Mouse (Mus musculus) heart, adult 2 months (tissue): ENCODE results near the gene Cisd3.

Experiments
- CTCF ChIP-seq: fragments of 200-600 bp; IDR thresholded peaks from 2 replicates; pipeline ENCODE4 v1.8.1; 2022; ENCODE audit warnings: antibody characterized with exemption, mild to moderate bottlenecking, moderate library complexity
- EP300 ChIP-seq: fragments of 200-500 bp; IDR thresholded peaks from 2 replicates; pipeline ENCODE4 v1.6.1; 2011; ENCODE audit warnings: low read depth, low read length, control low read depth; ENCODE audit not compliant: insufficient read depth
- POLR2A ChIP-seq: fragments of 200-500 bp; IDR thresholded peaks from 2 replicates; pipeline ENCODE4 v1.6.1; 2011; ENCODE audit warnings: mild to moderate bottlenecking, low read depth, low read length, control low read depth; ENCODE audit not compliant: insufficient read depth

DNA sequence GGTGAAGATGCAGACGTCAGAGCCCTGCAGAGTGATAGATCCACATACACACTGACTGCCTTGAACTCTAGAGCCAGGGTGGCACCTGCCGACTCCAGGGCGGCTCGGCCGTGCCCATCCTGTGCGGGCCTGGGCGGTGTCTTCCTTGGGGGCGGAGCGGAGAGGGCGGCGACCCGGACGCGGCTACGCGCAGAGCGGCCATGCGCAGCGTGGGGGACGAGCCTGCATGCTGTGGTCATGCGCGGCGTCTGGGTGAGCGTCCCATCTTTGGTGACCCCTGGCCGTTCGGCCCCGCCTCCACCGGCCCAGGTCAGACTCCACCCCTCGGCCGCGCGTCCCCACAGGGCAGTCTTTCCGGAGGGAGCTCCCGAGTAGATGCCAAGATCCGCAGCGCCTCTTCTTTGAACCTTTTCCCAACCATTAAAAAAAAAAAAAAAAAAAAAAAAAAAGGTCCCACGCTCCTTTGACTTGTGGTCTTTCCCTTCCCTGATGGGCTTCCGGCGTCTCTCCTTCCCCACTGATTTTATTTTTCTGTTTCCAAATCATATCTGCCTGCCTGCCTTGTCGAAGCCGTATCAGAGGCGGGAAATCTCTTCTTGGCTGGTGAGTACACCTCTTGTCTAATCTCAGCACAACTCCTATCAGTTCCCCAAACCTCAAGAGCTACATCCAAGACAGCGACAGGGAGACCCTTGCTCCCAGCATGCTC lies at the start of gene Cisd3:
- TF ChIP-seq CTCF (no peak; the same call in 1 of the 2 replicates), POLR2A (peak; percentile 83), EP300 (peak; percentile 51; the same call in 1 of the 2 replicates)
